Mouse (Mus musculus): ENCODE results near the gene Ttc28. TPM values are rescaled to one million over a fixed set of nuclear protein-coding genes. Genes with fewer than 3 reads are reported as not detected.
"Not testable (repeated sequence)": the region's sequence is repeated elsewhere in the genome, so short reads cannot be mapped to it uniquely, and the experiment has no call there.

Gene Ttc28
- 6.8 and 7.8 TPM in 2 replicates for polyA plus RNA-seq (2012; rRNA removed)

DNA sequence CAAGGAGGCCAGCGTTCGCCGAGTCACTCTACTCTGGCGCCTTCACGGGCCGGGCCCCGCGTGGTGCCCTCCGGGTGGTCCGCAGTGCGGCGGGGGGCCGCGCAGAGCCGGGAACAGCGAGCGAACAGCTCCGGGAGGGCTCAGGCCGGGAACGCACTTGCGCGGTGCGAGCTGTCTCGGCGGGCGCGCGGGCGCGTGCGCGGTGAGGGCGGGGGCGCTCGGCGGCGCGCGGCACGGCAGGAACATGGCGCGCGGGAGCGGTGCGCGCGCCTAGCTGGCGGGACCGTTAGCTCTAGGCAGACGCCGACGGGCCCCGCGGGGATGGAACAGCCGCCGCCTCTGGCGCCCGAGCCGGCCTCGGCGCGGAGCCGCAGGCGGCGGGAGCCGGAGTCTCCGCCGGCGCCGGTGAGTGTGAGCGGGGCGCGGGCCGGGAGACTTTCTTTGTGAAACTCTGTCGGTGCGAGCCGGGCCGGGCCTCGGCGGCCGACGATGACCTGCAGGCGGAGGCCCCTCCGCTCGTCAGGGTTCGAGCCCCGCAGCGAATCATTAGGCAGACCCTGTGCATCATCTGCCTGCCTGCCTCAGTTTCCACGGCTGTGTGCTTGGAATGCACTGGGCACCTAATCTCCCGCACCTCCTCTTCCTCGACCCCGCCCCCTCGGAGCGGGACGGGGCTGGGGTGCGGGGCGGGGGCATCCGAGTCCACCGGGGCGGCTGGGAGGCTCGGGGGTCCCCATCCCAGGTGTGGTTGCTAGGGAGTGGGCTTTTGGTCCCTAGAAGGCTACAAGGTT, at the start of gene Ttc28:
Gene Ttc28 (plus strand): TSS at position 220 of the 791 bp plus-strand sequence.
- peak within 1 kb of the TSS; percentile 76 for H3K4me3 ChIP-seq (ENCODE audit: extremely low read depth, insufficient read depth, insufficient read length)
- H3K36me3 ChIP-seq (ENCODE audit: control insufficient read depth, insufficient read depth, low read length) = no peaks in the 10 kb centered on the region
- no peak within 1 kb of the TSS for H3K27ac ChIP-seq (ENCODE audit: insufficient read depth, low read length)
- 1% methylated on average over 99 of the region's 101 CpGs for WGBS
- no peaks in the 10 kb centered on the region; the same call in 1 of the 2 replicates for H3K4me1 ChIP-seq (ENCODE audit: control insufficient read depth, insufficient read depth, insufficient read length)
- DNase-seq (ENCODE audit: low read depth in 1 of 2, low spot score in 2 of 2) = peak; percentile 17 to 73
- H3K27me3 ChIP-seq (ENCODE audit: control insufficient read depth, insufficient read depth, low read length) = peaks cover 6% of the 10 kb centered on the region; the same call in 1 of the 2 replicates
- TF ChIP-seq CTCF (IDR thresholded peaks at IDR 0.05; ENCODE audit: extremely low read depth, insufficient read depth, insufficient read length, insufficient replicate concordance) (no peak), POLR2A (IDR thresholded peaks at IDR 0.05; ENCODE audit: low read depth, low read length) (no peak)

DNA sequence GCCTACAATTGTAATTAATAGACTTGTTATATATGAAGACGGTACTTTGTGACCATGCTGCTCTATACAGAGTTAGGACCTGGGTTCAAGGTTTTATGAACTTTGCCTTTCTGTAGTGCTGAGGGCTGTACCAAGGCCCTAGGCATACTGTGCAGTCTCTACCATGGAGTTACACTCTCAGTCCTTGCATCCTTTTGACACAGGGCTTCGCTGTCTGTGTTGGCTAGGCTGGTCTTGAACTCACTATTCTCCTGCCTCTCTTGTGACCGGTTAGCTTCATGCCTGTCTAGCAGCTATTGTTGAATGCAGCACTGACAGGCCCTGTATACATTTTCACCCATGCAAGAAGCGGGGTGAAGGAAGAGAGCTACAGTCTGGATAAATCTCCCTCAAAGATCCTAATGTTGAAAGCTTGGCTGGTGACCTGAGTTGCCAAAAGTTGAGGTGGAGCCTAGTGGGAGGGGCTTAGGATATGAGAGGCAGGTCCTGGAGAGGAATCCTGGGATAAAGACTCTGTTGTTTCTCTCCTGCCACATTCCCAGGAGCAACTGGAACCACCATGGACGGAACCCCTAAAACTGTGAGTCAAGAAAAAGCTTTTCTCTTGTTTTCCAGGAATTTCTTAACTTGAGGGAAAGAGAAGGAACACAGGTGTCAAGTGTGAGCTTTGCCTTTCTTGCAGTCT, 48.4 kb upstream of the Ttc28 start:
- DNase-seq (ENCODE audit: low read depth in 1 of 2, low spot score in 2 of 2) = no peak
- Histone ChIP-seq H3K36me3 (ENCODE audit: control insufficient read depth, insufficient read depth, low read length) (peaks cover 13% of the 10 kb centered on the region), H3K27me3 (ENCODE audit: control insufficient read depth, insufficient read depth, low read length) (no peaks in the 10 kb centered on the region), H3K4me3 (ENCODE audit: extremely low read depth, insufficient read depth, insufficient read length) (no peak overlapping the region), H3K4me1 (ENCODE audit: control insufficient read depth, insufficient read depth, insufficient read length) (no peaks in the 10 kb centered on the region), H3K27ac (ENCODE audit: insufficient read depth, low read length) (no peak overlapping the region)
- 91% methylated on average over 5 of the region's 5 CpGs for WGBS
- TF ChIP-seq POLR2A (IDR thresholded peaks at IDR 0.05; ENCODE audit: low read depth, low read length) (no peak), CTCF (IDR thresholded peaks at IDR 0.05; ENCODE audit: extremely low read depth, insufficient read depth, insufficient read length, insufficient replicate concordance) (no peak)

DNA sequence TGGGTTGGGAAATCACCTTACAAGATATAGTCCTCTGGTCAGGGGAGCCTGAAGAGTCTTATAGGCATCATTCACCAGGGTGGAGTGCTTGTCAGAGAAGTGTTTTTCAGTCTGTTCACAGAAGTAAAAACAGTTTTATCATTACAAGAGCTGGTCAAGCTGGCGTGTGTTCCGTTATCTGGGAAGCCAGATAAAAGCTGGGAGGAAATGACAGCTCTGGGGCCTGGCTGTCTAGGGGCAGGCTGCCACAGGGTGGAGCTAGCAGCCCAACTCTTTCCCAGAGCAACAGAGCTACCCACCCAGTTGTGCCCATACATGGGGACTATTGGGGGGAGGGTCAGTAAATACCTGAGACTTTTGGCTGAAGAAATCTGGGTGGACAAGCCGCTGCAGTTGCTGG, 43.6 kb upstream of the Ttc28 start:
- H3K27ac ChIP-seq (ENCODE audit: insufficient read depth, low read length) = peak overlapping the region; percentile 8; the same call in 1 of the 2 replicates
- peaks cover 5% of the 10 kb centered on the region for H3K36me3 ChIP-seq (ENCODE audit: control insufficient read depth, insufficient read depth, low read length)
- TF ChIP-seq CTCF (IDR thresholded peaks at IDR 0.05; ENCODE audit: extremely low read depth, insufficient read depth, insufficient read length, insufficient replicate concordance) (peak; percentile 35; the same call in 1 of the 2 replicates), POLR2A (IDR thresholded peaks at IDR 0.05; ENCODE audit: low read depth, low read length) (no peak)
- DNase-seq (ENCODE audit: low read depth in 1 of 2, low spot score in 2 of 2) = peak in 1 of 2 experiments; percentile 8
- H3K27me3 ChIP-seq (ENCODE audit: control insufficient read depth, insufficient read depth, low read length) = no peaks in the 10 kb centered on the region
- H3K4me3 ChIP-seq (ENCODE audit: extremely low read depth, insufficient read depth, insufficient read length) = no peak overlapping the region
- no peaks in the 10 kb centered on the region for H3K4me1 ChIP-seq (ENCODE audit: control insufficient read depth, insufficient read depth, insufficient read length)
- 42% methylated on average over 3 of the region's 3 CpGs for WGBS

DNA sequence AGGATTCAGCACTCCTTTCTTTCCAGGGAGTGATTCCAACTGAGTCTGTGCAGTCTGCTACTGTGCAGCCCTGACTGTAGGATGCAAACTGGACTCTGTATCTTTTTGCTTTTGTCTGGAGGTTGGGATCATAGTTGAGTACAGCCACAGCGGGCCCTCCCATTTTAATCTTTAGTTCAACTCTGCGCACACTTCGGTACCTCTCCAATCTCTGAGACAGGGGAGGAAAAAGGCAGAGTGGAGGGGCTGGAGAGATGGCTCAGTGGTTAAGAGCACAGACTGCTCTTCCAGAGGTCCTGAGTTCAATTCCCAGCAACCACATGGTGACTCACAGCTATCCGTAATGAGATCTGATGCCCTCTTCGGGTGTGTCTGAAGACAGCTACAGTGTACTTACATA, 41.6 kb upstream of the Ttc28 start:
- 91% methylated on average over 5 of the region's 5 CpGs for WGBS
- H3K4me3 ChIP-seq (ENCODE audit: extremely low read depth, insufficient read depth, insufficient read length); H3K27ac ChIP-seq (ENCODE audit: insufficient read depth, low read length); H3K27me3 ChIP-seq (ENCODE audit: control insufficient read depth, insufficient read depth, low read length); DNase-seq (ENCODE audit: low read depth in 1 of 2, low spot score in 2 of 2); H3K36me3 ChIP-seq (ENCODE audit: control insufficient read depth, insufficient read depth, low read length); H3K4me1 ChIP-seq (ENCODE audit: control insufficient read depth, insufficient read depth, insufficient read length): not testable (repeated sequence)

DNA sequence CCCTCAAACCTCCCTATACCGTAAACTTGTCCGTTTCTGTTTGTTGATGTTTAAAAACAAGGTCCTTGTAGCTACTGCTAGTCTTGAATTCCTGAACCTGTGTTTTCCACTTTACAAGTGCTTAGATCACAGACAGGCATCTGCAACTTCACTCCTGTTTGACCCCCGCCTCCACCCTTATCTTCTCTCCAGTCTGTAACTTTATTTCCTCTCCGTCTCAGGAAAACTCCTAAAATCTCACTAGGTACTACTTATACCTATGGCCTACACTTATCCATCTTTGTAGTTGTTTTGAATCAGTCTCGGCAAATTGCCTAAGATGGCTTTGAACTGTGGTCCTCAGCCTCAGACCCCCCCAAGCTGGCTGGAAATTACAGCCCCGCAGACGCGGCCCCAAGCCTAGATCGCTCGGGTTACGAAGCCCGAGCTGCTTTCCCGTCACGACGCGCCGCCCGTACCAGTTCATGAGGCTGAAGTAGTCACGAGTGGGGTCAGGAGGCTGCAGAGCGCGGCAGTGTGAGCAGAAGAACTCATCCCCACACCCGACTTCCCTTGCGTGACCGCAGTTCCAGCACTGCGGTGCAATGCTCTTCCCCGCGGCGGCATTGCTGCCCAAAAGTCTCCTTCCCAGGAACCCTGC, 40.4 kb upstream of the Ttc28 start:
- Histone ChIP-seq H3K27me3 (ENCODE audit: control insufficient read depth, insufficient read depth, low read length) (no peaks in the 10 kb centered on the region), H3K27ac (ENCODE audit: insufficient read depth, low read length) (peak overlapping the region; percentile 79), H3K36me3 (ENCODE audit: control insufficient read depth, insufficient read depth, low read length) (peaks cover 2% of the 10 kb centered on the region; the same call in 1 of the 2 replicates), H3K4me1 (ENCODE audit: control insufficient read depth, insufficient read depth, insufficient read length) (no peaks in the 10 kb centered on the region), H3K4me3 (ENCODE audit: extremely low read depth, insufficient read depth, insufficient read length) (peak overlapping the region; percentile 92)
- TF ChIP-seq POLR2A (IDR thresholded peaks at IDR 0.05; ENCODE audit: low read depth, low read length) = no peak
- no peak for TF ChIP-seq CTCF (IDR thresholded peaks at IDR 0.05; ENCODE audit: extremely low read depth, insufficient read depth, insufficient read length, insufficient replicate concordance)
- DNase-seq (ENCODE audit: low read depth in 1 of 2, low spot score in 2 of 2) = no peak
- 5% methylated on average over 28 of the region's 28 CpGs for WGBS

DNA sequence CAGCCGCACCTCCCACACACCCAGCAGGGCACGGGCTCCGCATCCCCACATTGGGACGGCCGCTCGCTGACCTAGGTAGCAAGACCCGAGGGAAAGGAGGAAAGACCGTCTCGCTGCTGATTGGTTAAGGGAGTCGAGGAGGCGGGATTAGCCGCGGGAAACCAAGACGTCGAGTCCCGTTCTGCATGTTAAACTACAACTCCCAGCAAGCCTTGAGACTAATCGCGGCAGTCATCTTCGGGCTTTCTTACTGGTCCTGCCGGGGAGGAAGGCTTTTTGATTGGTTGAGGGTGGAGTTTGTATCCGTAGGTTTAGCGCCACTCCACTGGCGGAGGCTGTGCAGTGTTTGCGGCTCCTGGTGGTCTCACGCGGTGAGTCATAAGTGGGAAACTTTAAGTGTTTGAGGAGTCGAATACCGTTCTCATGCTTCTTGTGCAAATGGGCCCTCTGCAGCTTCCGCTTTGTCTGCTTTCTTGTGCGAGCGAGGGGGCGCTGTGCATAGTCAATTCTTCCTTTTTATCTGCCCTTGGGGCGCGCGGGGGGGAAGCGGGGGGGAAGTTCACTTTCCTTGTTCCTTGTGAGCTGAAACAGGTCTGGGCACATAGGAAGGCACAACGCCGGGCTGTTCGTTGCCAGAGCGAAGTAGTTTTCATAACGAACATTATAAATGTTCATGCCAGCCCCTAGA, 39.8 kb upstream of the Ttc28 start, which contains the start of the genes Hscb and Chek2:
Gene Hscb (minus strand): TSS at position 100 of the 688 bp plus-strand sequence.
Gene Chek2 (plus strand): TSS at position 302 of the 688 bp plus-strand sequence.
- WGBS = 1% methylated on average over 41 of the region's 41 CpGs
- peak within 1 kb of the TSS; percentile 79 for H3K27ac ChIP-seq (ENCODE audit: insufficient read depth, low read length)
- peak within 1 kb of the TSS; percentile 92 for H3K4me3 ChIP-seq (ENCODE audit: extremely low read depth, insufficient read depth, insufficient read length)
- TF ChIP-seq POLR2A (IDR thresholded peaks at IDR 0.05; ENCODE audit: low read depth, low read length) = peak; percentile 33
- peak; percentile 17; the same call in 1 of the 2 replicates for TF ChIP-seq CTCF (IDR thresholded peaks at IDR 0.05; ENCODE audit: extremely low read depth, insufficient read depth, insufficient read length, insufficient replicate concordance)
- no peaks in the 10 kb centered on the region for H3K4me1 ChIP-seq (ENCODE audit: control insufficient read depth, insufficient read depth, insufficient read length)
- 0 out of 2 replicates have a peak, but pooled peaks cover 2% of the 10 kb centered on the region for H3K36me3 ChIP-seq (ENCODE audit: control insufficient read depth, insufficient read depth, low read length)
- no peaks in the 10 kb centered on the region for H3K27me3 ChIP-seq (ENCODE audit: control insufficient read depth, insufficient read depth, low read length)
- DNase-seq (ENCODE audit: low read depth in 1 of 2, low spot score in 2 of 2) = peak; percentile 96 to 97

Measured in spleen, adult 2 months (tissue).